Mouse (Mus musculus) right cerebral cortex, adult 18-20 months (tissue): ENCODE measurements at regions not wholly inside any gene's neighbourhood (a gene's known extent, or its start where the extent isn't known, plus 50 kb on each side); places are given as distances from the start of the nearest gene placed in this dataset.

Source experiments
- DNase-seq: peaks from one replicate; pipeline ENCODE4 v3.0.0; 2022; ENCODE audit warnings: mixed read lengths

DNA sequence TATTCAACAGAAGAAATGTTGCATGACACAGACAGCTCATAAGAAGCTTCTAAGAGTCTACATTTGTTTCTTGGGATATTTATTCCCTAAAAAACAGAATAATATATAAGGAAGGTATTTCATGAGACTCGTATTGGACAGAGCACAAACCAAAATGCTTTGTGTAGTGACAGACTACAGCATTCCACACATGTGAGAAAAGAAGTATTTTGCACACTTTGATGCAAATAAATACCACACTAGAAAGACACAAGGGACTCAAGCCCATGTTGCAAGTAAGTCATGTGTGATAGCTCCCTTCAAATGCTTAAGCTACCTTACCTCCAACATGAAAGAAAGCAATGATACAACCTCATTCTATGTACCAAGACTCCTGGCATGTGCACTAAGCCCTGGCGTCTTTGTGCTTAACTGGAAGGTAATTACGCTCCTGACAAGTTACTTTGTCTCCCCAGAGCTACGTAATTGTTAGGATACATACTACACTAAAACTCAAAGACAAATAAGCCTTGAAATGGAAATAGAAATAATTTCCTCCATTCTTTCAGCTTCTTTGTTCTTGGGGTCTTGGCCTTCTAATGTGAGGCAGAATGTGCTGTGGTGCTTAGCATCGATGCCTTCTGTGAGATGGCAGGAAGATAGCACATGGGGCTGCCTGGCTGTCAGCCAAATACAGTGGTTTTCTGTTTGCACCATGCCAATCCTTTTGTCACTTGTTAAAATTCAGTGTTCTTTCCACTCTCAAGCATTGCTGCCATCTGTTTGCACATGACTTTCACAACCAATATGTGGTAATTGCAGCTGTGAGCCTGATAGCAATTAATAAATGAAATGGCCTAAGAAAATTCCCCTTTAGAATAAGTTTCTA is 1214.4 kb upstream of the Igfbp7 start:
- peak; percentile 14 for DNase-seq

DNA sequence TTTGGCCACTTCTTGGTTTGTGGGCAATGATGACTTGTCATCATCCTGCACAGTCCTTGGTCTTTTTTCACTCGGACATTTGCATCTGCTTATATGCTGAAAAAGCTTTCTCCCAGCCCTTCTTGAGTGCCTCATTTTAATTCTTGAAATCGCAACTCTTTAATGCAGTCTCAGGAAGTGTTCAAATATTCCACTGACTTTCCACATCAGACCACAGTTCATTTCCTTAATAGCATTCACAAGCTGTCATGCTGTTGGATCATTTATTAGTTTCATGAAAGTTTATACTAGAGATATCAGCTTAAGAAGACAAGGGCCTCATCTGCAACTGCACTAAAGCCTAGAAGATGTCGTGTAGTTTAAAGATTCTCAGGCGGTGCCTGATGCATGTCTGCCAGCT is 1200.5 kb upstream of the Igfbp7 start:
- no peak for DNase-seq

DNA sequence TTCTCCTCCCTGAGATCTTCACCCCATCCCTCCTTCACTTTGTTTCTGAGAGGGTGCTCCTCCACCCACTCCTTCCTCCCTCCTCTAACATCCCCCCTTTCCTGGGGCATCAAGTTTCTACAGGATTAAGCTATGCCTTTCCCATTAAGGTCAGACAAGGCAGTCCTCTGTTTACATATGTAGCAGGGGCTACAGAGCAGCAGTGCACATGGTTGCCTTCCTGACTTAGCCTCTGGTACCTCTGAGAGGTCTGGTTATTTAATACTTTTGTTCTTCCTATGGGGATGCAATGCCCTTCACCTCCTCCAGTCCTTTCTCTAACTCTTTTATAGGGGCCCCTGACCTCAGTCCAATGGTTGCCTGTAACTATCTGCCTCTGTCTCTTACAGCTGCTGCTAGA is 1194.8 kb upstream of the Igfbp7 start:
- no peak for DNase-seq

- DNase-seq = peak; percentile 87
Observed at GRCm38 (mm10) chr5:78584823-78585222, 1177.0 kb upstream of the Igfbp7 start.

DNA sequence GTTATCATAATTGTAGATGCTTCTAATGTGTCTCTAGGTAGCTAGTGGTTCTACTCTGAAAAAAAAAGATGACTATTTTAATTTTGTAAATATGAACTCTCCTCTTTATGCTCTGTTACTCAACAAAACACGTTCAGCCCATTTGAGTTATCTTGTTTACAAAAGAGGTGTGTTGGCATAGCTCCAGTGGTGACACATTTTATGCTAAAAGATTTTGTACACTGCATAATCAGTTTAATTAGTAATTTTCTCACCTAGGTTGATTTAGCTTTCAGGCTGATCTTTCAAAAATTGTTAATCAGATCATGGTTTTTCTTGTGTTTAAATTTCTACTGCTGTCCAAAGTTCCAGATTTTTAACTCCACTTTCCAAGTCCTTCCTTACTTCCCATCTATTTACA is 1149.1 kb upstream of the Igfbp7 start:
- DNase-seq = no peak

DNA sequence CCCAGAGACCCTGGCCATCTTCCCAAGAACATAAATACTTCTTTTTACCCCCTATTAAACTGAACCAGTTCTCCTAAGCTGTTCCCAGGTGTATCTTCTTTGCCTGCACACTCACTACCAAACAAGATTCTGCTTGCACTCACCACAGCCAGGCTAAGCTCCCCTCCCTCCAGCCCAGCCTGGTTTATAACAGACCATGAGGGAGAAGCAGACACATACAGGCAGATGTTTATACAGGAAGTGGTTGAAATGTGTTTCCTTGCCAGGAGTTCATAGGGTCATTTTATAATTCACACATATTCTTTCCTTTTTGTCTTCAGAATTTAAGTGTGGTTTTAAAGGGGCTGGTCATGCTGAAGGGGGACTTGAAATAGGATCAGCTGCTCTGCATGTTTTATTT is 1127.5 kb upstream of the Igfbp7 start:
- no peak for DNase-seq
